Mouse (Mus musculus): ENCODE data around the gene Myh13. TPM values are rescaled to one million over a fixed set of nuclear protein-coding genes. Genes with fewer than 3 reads are reported as not detected.
A peak's percentile ranks its signal among the peaks of the same experiment; 100 is the strongest.

The Myh13 gene
- polyA plus RNA-seq, 1 experiment from 2014 or later, result 0.38 TPM

- peak; percentile 78 for DNase-seq (ENCODE audit: low spot score)
- H3K27me3 ChIP-seq (ENCODE audit: control insufficient read depth, insufficient read depth, low read length), result no peaks in the 10 kb centered on the region
- H3K9me3 ChIP-seq (ENCODE audit: control insufficient read depth, low read length), result no peaks in the 10 kb centered on the region
- no peaks in the 10 kb centered on the region for H3K36me3 ChIP-seq (ENCODE audit: control insufficient read depth, insufficient read depth, low read length)
- 57% methylated on average over 14 of the region's 14 CpGs for WGBS
- H3K4me2 ChIP-seq (ENCODE audit: low read depth), result no peak overlapping the region
- H3K4me3 ChIP-seq (ENCODE audit: low read depth, low read length), result no peak overlapping the region
- no peak overlapping the region for H3K27ac ChIP-seq (ENCODE audit: low read depth, low read length)
- H3K9ac ChIP-seq (ENCODE audit: low read length), result no peak overlapping the region
- H3K4me1 ChIP-seq (ENCODE audit: control insufficient read depth, insufficient read depth, low read length), result no peaks in the 10 kb centered on the region
- peak; percentile 67; the same call in 1 of the 2 replicates for ATAC-seq (ENCODE audit: insufficient read depth, low FRiP score, low TSS enrichment)
Observed at GRCm38 (mm10) chr11:67350153-67350768, 28.8 kb downstream of the Myh13 start.

GRCm38 (mm10) chr11:67353011-67353410 is 31.6 kb downstream of the Myh13 start:
- ATAC-seq (ENCODE audit: insufficient read depth, low FRiP score, low TSS enrichment), result no peak
- H3K4me1 ChIP-seq (ENCODE audit: control insufficient read depth, insufficient read depth, low read length), result no peaks in the 10 kb centered on the region
- no peak overlapping the region for H3K9ac ChIP-seq (ENCODE audit: low read length)
- H3K36me3 ChIP-seq (ENCODE audit: control insufficient read depth, insufficient read depth, low read length), result no peaks in the 10 kb centered on the region
- no peak for DNase-seq (ENCODE audit: low spot score)
- no peaks in the 10 kb centered on the region for H3K9me3 ChIP-seq (ENCODE audit: control insufficient read depth, low read length)
- H3K27me3 ChIP-seq (ENCODE audit: control insufficient read depth, insufficient read depth, low read length), result no peaks in the 10 kb centered on the region
- no peak overlapping the region for H3K4me3 ChIP-seq (ENCODE audit: low read depth, low read length)
- 71% methylated on average over 4 of the region's 4 CpGs for WGBS
- no peak overlapping the region for H3K27ac ChIP-seq (ENCODE audit: low read depth, low read length)
- no peak overlapping the region for H3K4me2 ChIP-seq (ENCODE audit: low read depth)

GRCm38 (mm10) chr11:67358031-67358430 is 36.6 kb downstream of the Myh13 start:
- DNase-seq (ENCODE audit: low spot score) (no peak), ATAC-seq (ENCODE audit: insufficient read depth, low FRiP score, low TSS enrichment) (no peak)
- no peaks in the 10 kb centered on the region for H3K9me3 ChIP-seq (ENCODE audit: control insufficient read depth, low read length)
- H3K27ac ChIP-seq (ENCODE audit: low read depth, low read length), result no peak overlapping the region
- H3K4me2 ChIP-seq (ENCODE audit: low read depth), result no peak overlapping the region
- no peaks in the 10 kb centered on the region for H3K4me1 ChIP-seq (ENCODE audit: control insufficient read depth, insufficient read depth, low read length)
- no peak overlapping the region for H3K4me3 ChIP-seq (ENCODE audit: low read depth, low read length)
- H3K36me3 ChIP-seq (ENCODE audit: control insufficient read depth, insufficient read depth, low read length), result no peaks in the 10 kb centered on the region
- WGBS, result 84% methylated on average over 10 of the region's 10 CpGs
- no peak overlapping the region for H3K9ac ChIP-seq (ENCODE audit: low read length)
- H3K27me3 ChIP-seq (ENCODE audit: control insufficient read depth, insufficient read depth, low read length), result no peaks in the 10 kb centered on the region

- no peak for ATAC-seq (ENCODE audit: insufficient read depth, low FRiP score, low TSS enrichment)
- Histone ChIP-seq H3K27ac (ENCODE audit: low read depth, low read length) (no peak overlapping the region), H3K4me2 (ENCODE audit: low read depth) (no peak overlapping the region), H3K9ac (ENCODE audit: low read length) (no peak overlapping the region), H3K4me3 (ENCODE audit: low read depth, low read length) (no peak overlapping the region), H3K4me1 (ENCODE audit: control insufficient read depth, insufficient read depth, low read length) (no peaks in the 10 kb centered on the region), H3K9me3 (ENCODE audit: control insufficient read depth, low read length) (no peaks in the 10 kb centered on the region), H3K27me3 (ENCODE audit: control insufficient read depth, insufficient read depth, low read length) (no peaks in the 10 kb centered on the region), H3K36me3 (ENCODE audit: control insufficient read depth, insufficient read depth, low read length) (no peaks in the 10 kb centered on the region)
- DNase-seq (ENCODE audit: low spot score), result no peak
- WGBS, result 76% methylated on average over 3 of the region's 3 CpGs
Observed at GRCm38 (mm10) chr11:67362236-67362635, 40.8 kb downstream of the Myh13 start.

GRCm38 (mm10) chr11:67364551-67364950 is 43.1 kb downstream of the Myh13 start:
- no peak for ATAC-seq (ENCODE audit: insufficient read depth, low FRiP score, low TSS enrichment)
- no peaks in the 10 kb centered on the region for H3K27me3 ChIP-seq (ENCODE audit: control insufficient read depth, insufficient read depth, low read length)
- WGBS, result 95% methylated on average over 12 of the region's 12 CpGs
- H3K36me3 ChIP-seq (ENCODE audit: control insufficient read depth, insufficient read depth, low read length), result no peaks in the 10 kb centered on the region
- H3K27ac ChIP-seq (ENCODE audit: low read depth, low read length), result no peak overlapping the region
- no peak overlapping the region for H3K9ac ChIP-seq (ENCODE audit: low read length)
- no peak overlapping the region for H3K4me3 ChIP-seq (ENCODE audit: low read depth, low read length)
- no peaks in the 10 kb centered on the region for H3K4me1 ChIP-seq (ENCODE audit: control insufficient read depth, insufficient read depth, low read length)
- no peak overlapping the region for H3K4me2 ChIP-seq (ENCODE audit: low read depth)
- no peak for DNase-seq (ENCODE audit: low spot score)
- H3K9me3 ChIP-seq (ENCODE audit: control insufficient read depth, low read length), result no peaks in the 10 kb centered on the region

GRCm38 (mm10) chr11:67364986-67365721 is 43.7 kb downstream of the Myh13 start:
- H3K4me2 ChIP-seq (ENCODE audit: low read depth), result no peak overlapping the region
- H3K4me3 ChIP-seq (ENCODE audit: low read depth, low read length), result no peak overlapping the region
- DNase-seq (ENCODE audit: low spot score) (no peak), ATAC-seq (ENCODE audit: insufficient read depth, low FRiP score, low TSS enrichment) (no peak)
- no peaks in the 10 kb centered on the region for H3K4me1 ChIP-seq (ENCODE audit: control insufficient read depth, insufficient read depth, low read length)
- H3K36me3 ChIP-seq (ENCODE audit: control insufficient read depth, insufficient read depth, low read length), result no peaks in the 10 kb centered on the region
- WGBS, result 94% methylated on average over 14 of the region's 14 CpGs
- H3K9ac ChIP-seq (ENCODE audit: low read length), result no peak overlapping the region
- no peaks in the 10 kb centered on the region for H3K9me3 ChIP-seq (ENCODE audit: control insufficient read depth, low read length)
- no peak overlapping the region for H3K27ac ChIP-seq (ENCODE audit: low read depth, low read length)
- no peaks in the 10 kb centered on the region for H3K27me3 ChIP-seq (ENCODE audit: control insufficient read depth, insufficient read depth, low read length)

- Histone ChIP-seq H3K36me3 (ENCODE audit: control insufficient read depth, insufficient read depth, low read length) (no peaks in the 10 kb centered on the region), H3K9me3 (ENCODE audit: control insufficient read depth, low read length) (no peaks in the 10 kb centered on the region), H3K9ac (ENCODE audit: low read length) (no peak overlapping the region), H3K27ac (ENCODE audit: low read depth, low read length) (no peak overlapping the region), H3K4me1 (ENCODE audit: control insufficient read depth, insufficient read depth, low read length) (no peaks in the 10 kb centered on the region), H3K4me2 (ENCODE audit: low read depth) (no peak overlapping the region), H3K27me3 (ENCODE audit: control insufficient read depth, insufficient read depth, low read length) (no peaks in the 10 kb centered on the region), H3K4me3 (ENCODE audit: low read depth, low read length) (no peak overlapping the region)
- DNase-seq (ENCODE audit: low spot score), result no peak
- no peak for ATAC-seq (ENCODE audit: insufficient read depth, low FRiP score, low TSS enrichment)
- 80% methylated on average over 9 of the region's 9 CpGs for WGBS
Observed at GRCm38 (mm10) chr11:67366936-67367335, 45.5 kb downstream of the Myh13 start.

- no peak overlapping the region for H3K4me3 ChIP-seq (ENCODE audit: low read depth, low read length)
- no peaks in the 10 kb centered on the region for H3K4me1 ChIP-seq (ENCODE audit: control insufficient read depth, insufficient read depth, low read length)
- H3K36me3 ChIP-seq (ENCODE audit: control insufficient read depth, insufficient read depth, low read length), result no peaks in the 10 kb centered on the region
- no peak overlapping the region for H3K27ac ChIP-seq (ENCODE audit: low read depth, low read length)
- H3K27me3 ChIP-seq (ENCODE audit: control insufficient read depth, insufficient read depth, low read length), result no peaks in the 10 kb centered on the region
- no peak overlapping the region for H3K9ac ChIP-seq (ENCODE audit: low read length)
- H3K4me2 ChIP-seq (ENCODE audit: low read depth), result no peak overlapping the region
- ATAC-seq (ENCODE audit: insufficient read depth, low FRiP score, low TSS enrichment) (peak; percentile 27; the same call in 1 of the 2 replicates), DNase-seq (ENCODE audit: low spot score) (peak; percentile 32)
- 67% methylated on average over 2 of the region's 2 CpGs for WGBS
- no peaks in the 10 kb centered on the region for H3K9me3 ChIP-seq (ENCODE audit: control insufficient read depth, low read length)
Observed at GRCm38 (mm10) chr11:67373333-67373732, 51.9 kb downstream of the Myh13 start.

- H3K9me3 ChIP-seq (ENCODE audit: control insufficient read depth, low read length), result no peaks in the 10 kb centered on the region
- H3K4me3 ChIP-seq (ENCODE audit: low read depth, low read length), result no peak overlapping the region
- no peak overlapping the region for H3K4me2 ChIP-seq (ENCODE audit: low read depth)
- H3K27ac ChIP-seq (ENCODE audit: low read depth, low read length), result no peak overlapping the region
- H3K27me3 ChIP-seq (ENCODE audit: control insufficient read depth, insufficient read depth, low read length), result no peaks in the 10 kb centered on the region
- no peak overlapping the region for H3K9ac ChIP-seq (ENCODE audit: low read length)
- H3K36me3 ChIP-seq (ENCODE audit: control insufficient read depth, insufficient read depth, low read length), result no peaks in the 10 kb centered on the region
- DNase-seq (ENCODE audit: low spot score) (peak; percentile 29), ATAC-seq (ENCODE audit: insufficient read depth, low FRiP score, low TSS enrichment) (no peak)
- H3K4me1 ChIP-seq (ENCODE audit: control insufficient read depth, insufficient read depth, low read length), result 0 out of 2 replicates have a peak, but pooled peaks cover 2% of the 10 kb centered on the region
Observed at GRCm38 (mm10) chr11:67376308-67376707, 54.9 kb downstream of the Myh13 start.

Data from neural tube, embryonic 11.5 days (tissue).